Mouse (Mus musculus) brain, embryonic 14.5 days (tissue): ENCODE results near the gene Gm20403. TPM values are rescaled to one million over a fixed set of nuclear protein-coding genes. Genes with fewer than 3 reads are reported as not detected.

Experiments used
- DNase-seq: peaks from one replicate; pipeline ENCODE4 v3.0.0-alpha.2; 2011; ENCODE audit warnings: low read depth
- CTCF ChIP-seq: fragments of 200-500 bp; IDR thresholded peaks from 2 replicates; pipeline ENCODE4 v1.5.1; 2012; ENCODE audit warnings: inconsistent platforms, mild to moderate bottlenecking, moderate library complexity, borderline replicate concordance; ENCODE audit not compliant: insufficient read depth, insufficient read length; ENCODE audit errors: extremely low read depth
- POLR2A ChIP-seq: fragments of 200-500 bp; IDR thresholded peaks from 2 replicates; pipeline ENCODE4 v1.6.1; 2012; ENCODE audit warnings: mild to moderate bottlenecking, inconsistent platforms, borderline replicate concordance; ENCODE audit not compliant: poor library complexity, insufficient read depth, insufficient read length, severe bottlenecking; ENCODE audit errors: extremely low read depth
- polyA plus RNA-seq: library from polyadenylated mRNA; depleted of rRNA; stranded (reverse); fragments of >200 nt; gene quantifications from 2 replicates; pipeline ENCODE4 v1.2.3, GENCODE M21; 2012; rRNA removed

Gene Gm20403
- polyA plus RNA-seq = not detected in 2 replicates

DNA sequence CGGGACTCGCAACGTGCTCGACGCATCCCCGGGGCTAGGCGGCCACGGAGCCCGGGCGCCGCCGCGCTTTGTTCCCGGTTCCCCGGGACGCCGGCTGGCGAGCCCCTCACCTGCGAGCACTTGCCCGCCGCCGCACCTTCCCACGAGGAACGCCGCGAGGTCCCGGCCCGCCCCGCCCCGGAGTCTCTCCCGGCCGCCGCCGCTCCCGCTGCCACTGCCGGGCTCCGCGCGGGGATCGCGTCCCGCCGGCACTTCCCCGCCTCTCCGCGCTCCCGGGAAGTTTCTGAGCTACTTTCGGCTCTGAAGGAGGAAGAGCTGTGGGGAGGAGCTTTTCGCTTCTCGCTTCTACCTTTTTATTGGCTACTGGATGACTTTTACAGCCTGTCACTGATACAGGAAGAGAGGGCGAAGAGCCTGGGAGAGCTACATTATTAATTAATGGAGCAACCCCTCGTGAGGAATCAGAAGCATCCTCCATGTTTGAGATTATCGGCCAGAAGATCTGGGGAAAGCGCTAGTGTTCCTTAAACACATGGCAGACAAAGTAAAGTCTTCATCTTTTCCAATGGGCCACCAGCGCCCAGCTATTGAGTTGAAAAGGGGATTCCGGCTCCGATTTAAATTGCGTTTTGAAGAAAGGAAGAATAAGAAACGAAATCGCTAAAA, at the start of gene Gm20403:
Gene Gm20403, minus strand, starts transcription at position 478 of the 666 bp plus-strand sequence.
- peak; percentile 90 for DNase-seq
- TF ChIP-seq CTCF = no peak
- TF ChIP-seq POLR2A = peak; percentile 81

DNA sequence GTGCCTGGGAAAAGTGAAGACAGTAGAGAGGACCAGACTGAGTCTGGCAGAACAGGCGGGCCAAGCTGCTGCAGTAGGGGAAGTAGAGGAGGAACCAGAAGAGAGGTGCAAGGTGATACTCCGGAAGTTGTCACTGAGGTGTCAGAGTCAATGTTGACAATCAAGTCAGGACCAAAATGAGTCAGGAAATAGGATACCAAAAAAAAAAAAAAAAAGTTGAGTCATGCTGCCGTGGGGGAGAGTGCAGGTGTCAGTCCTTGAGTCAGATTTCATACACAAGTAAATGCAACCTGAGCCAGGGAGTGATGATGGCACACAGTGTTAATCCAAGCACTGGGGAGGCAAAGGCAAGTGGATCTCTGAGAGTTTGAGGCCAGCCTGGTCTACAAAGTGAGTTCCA, 40.8 kb upstream of the Gm20403 start:
- DNase-seq = no peak
- TF ChIP-seq POLR2A (no peak), CTCF (no peak)

DNA sequence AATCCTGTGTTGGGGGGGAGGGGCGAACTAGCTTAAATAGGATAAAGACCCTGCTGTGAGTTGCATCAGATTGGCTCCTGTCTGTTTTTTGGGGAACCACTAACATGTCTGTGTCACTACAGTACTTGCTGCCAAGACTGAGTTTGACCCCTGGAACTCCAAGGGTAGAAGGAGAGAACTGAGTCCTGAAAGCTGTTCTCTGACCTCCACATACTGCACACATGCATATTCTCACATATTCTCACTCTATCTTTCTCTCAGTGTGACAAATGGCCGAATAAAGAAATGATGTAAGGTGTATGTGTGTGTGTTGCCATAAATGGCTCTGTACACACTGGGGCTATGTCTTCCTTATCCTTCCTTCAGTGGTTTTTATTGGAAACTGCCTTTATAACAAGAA, 37.0 kb upstream of the Gm20403 start:
- no peak for DNase-seq
- TF ChIP-seq POLR2A (no peak), CTCF (no peak)

DNA sequence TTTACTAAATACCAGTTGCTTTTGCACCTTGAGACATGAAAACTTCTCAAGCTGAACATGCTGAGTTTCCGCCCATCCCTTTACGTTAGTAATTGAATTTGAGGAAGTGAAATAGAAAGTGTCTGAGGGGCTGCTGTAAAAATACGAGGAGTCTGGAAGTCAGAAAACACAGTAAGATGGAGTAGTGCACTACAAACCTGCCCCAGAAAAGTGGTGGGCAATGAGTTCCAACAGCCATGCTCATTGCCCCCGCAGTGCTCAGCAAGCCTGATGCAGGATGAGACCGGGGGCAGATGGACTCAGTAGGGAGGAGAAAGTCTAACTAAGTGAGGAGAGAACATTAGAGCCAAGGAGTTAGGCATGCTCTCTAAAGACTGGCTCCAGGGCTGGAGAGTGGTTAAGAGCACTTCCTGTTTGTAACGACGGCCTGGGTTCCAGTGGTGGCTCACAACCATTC, 33.1 kb upstream of the Gm20403 start:
- no peak for DNase-seq
- no peak for TF ChIP-seq CTCF
- no peak for TF ChIP-seq POLR2A

DNA sequence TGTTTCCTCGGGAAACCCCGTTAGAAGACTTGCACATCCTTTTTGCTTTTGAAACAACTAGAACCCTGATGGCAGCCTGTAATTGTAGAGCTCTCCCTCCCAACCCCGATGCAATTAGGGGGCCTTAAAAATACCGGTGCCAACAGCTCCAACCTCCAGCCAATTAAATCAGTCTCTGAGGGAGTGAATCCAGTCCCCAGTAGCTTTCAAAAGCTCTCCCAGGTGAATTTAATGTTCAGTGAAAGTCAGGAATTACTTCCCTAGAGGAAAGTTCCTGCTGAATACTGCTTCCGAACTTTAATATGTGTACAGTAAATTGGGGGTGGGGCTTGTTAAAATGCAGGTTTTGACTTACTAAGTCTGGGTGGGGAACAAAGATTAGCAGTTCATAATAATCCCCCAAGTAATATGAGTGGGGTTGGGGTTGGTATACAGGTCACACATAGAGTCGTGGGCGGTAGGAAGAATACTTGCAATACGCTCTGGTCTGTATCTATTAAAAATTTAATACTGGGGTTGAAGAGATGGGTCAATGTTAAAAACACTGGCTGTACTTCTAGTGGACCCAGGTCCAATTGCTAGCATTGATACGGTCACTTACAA, 30.9 kb upstream of the Gm20403 start:
- TF ChIP-seq CTCF = no peak
- TF ChIP-seq POLR2A = no peak
- peak; percentile 44 for DNase-seq

DNA sequence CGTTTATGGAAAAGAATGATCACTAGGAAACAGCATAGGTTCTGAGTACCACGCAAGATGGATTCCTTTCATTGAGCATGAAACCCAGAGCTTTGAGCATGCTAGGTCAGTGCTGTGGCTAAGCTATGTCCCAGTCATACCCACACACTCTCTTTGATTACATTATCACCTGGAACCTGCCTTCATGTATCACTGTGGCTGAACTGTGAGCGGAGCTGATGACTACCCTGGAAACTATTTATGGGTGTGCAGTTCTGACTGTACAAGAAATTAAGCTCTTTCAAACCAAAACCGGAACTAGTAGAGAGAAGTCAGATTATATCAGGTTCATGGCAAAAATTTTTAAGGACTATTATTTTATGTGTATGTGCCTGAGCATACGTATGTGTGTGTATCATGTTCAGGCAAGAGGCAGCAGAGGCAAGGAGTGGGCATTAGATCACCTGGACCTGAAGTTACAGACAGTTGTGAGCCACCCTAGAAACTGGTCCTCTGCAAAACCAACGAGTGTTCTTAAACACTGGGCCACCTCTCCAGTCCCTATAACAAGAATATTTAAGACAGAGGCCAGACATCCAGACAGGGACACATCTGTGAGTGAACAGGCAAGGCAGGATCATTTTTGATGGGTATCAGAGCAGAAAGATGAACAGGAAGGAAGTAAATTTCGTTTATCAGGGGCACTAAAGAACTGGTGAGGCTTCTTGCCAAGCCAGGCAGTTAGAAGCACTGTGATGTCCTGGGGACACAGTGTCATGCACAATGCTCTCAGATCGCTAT, 30.2 kb upstream of the Gm20403 start:
- DNase-seq = no peak
- TF ChIP-seq CTCF (no peak), POLR2A (no peak)

DNA sequence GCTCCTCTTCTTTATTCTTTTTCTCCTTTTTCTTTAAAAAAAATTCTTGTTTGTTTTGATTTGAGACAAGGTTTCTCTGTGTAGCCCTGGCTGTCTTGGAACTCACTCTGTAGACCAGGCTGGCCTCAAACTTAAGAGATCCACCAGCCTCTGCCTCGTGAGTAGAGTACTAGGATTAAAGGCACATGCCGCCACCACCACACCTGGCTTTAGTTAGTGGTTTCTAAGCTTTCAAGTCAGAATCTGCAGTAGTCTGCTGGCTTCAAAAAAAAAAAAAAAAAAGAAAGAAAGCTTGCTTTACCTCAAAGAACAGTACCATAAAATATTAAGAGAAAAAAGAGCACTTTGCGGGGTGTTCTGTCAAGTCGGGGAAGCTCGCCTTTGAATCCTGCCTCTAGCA, 29.1 kb upstream of the Gm20403 start:
- TF ChIP-seq POLR2A (no peak), CTCF (no peak)
- DNase-seq = no peak

DNA sequence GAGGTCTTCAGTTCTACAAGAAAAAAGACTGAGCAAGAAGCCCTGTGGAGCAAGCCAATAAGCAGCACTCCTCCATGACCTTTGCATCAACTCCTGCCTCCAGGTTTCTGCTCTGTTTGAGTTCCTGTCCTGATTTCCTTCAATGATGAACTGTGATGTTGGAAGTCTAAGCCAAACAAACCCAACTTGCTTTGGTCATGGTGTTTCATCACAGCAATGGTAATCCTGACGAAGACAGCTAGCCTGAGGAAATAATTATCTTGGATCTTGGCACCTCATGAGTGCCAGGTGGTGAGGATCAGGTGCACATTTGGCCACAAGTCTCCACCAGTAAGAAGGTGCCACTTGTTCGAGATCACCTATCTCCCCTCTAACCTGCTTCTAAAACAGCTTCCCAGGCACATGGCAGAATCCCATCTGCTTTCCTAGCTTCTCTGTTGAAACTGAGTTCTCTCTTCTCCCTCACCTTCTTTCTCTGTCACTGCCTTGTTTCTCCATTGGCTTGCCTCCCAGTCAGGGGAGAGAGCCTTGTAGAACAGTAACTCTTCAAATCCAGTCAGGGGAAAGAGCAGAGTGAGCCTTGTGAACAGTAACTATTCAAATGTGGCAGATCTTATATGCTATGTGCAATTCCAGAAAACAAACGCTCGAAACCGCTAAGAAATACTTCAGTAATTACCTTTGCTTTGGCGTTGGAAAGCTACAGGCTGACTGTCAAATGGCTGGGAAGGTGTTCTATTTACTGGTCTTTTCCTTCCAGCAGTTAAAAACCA, 27.5 kb upstream of the Gm20403 start, which contains the start of gene Baz1a:
Gene Baz1a, minus strand, starts transcription at position 723 of the 773 bp plus-strand sequence.
- DNase-seq = no peak

DNA sequence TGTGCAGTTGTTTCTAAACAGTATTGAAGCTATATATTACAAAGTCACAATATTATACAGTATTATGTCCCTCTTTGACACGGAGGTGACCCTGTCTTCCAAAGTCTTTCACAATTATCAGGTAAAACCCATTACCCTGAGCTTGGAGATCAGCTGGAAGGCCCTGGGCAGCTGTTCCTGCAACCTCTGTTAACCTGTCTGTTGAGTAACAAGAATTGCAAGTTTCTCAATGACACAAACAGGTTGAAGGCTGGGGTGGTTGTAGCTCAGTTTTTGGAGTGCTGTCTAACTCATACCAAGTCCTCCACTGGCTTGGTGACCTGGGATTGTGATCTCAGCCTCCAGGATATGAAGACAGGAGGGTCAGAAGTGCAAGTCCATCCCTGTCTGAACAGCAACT, 26.7 kb upstream of the Gm20403 start:
- TF ChIP-seq POLR2A (no peak), CTCF (no peak)
- no peak for DNase-seq

More for the DNA sequence above, 27.5 kb upstream of the Gm20403 start, which contains the start of gene Baz1a:
- no peak for TF ChIP-seq CTCF
- TF ChIP-seq POLR2A = no peak

DNA sequence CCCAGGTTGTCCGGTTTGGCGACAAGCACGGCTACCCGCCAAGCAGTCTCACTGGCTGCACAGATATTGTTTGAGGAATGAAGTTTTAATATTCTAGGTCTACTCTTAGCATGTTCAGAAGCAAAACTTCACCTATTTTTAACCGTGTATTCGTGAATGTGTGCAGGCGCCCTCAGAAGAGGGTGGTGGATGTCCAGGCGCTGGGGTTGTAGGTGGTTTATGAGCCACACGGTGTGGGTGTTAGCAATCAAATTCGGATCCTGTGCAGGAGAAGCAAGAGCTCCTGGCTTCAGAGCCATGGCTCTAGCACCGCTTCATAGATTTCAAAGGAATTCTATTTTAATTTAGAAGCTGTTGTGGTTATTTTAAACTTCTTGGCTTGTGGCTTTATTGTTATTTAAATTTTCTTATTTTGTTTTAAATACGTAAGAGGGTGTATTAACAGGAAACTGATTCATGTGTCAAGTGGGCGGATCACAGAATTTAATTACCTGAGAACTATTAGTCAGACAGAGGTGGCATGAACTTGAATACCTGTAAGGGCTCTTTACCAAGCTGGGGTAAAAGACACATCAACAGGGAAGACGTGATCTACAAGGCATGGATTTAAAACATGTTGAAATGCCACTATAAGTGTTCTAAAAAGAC, 21.2 kb upstream of the Gm20403 start:
- no peak for DNase-seq
- TF ChIP-seq CTCF (no peak), POLR2A (no peak)
